Mouse (Mus musculus) urinary bladder, postnatal 4 days (tissue): Measurements from ENCODE around the gene Kif12.

Source experiments
- DNase-seq, 2 experiments: peaks; one replicate each; pipeline ENCODE4 v3.0.0; 2021 to 2022; ENCODE audit warnings: low spot score in 2 of 2

Kif12 gene

GRCm38 (mm10) chr4:63171969-63172685, at the start of gene Kif12:
Gene Kif12, minus strand, starts transcription at chr4:63172131.
- no peak for DNase-seq

DNA sequence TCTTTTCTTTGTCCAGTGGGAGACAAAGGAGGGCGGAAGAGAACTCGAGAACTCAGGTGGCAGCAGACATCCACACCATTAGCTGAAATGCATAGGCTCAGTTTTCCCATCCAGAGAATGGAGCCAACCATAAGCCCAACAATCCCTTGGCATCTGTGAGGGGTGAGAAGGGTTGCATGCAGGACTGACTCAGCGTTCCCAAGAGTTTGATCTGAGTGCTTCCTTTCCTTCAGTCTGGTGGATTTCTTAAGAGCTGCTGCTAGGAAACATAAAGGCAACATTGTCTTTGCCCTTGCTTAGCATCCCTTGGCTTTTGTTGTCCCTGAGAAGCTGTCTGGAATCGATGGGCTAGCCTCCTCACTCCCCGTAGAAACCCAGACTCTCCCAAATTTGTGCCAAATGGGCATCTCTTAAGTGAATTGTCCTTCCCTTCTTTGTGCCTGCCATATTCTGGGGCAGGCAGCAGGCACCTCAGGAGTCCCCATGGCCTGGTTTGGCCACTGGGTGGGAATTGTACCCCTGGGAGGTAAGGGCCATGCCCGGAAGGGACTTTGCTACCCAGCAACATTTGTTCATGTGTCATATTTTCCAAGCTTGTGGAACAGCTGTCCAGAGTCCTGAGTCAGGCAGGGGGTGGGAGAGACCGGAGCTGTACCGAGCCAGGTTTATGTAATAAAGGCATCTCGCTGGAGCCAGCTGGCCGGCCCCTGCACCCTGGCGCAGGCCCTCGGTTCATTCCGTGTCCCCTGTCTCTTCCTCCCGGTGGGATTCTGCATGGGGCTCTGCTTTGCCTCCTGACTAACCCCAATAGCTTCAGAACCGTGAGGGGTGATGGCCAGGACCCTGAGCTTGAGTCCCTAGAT, 49.4 kb upstream of the Kif12 start:
- no peak for DNase-seq

DNA sequence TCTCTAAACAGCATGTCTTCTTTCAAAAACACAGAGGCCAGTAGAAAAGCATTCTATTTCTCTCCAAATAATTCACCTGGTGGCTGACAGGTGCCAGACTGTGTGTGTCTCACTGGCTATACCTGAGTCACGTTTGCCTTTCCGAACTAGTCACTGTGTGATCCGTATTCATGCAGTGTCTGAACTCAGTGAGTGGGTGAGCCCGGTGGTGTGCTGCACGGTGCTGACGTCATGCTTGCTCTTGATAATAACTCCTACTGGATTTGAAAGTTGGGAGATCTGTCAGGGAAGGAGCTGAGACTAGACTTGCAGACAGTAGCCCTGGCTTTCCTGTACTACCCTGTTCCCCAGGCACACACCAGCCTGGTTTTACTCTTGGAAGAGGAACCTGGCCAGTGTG, 47.7 kb upstream of the Kif12 start:
- DNase-seq: no peak

GRCm38 (mm10) chr4:63219059-63219458, 47.1 kb upstream of the Kif12 start:
- no peak for DNase-seq

DNA sequence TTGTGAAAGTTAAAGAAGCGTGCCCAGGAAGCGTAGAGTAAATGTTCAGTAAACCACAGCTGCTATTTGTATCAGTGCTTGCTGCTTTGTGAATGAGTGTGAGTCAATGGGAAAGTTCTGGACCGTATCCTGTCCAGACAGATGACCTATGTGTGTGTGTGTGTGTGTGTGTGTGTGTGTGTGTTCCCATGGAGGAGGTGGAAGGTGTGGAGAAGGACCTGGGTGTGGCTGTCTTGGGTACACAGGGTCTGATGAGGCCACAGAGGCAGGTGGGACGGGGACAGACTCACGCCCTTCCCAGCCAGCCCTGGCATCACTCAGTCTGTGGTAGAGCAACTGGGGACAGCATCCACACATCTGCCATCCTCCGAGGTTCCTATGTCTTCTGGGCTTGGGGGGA, 45.6 kb upstream of the Kif12 start:
- no peak for DNase-seq

GRCm38 (mm10) chr4:63216566-63216965, 44.6 kb upstream of the Kif12 start:
- DNase-seq: no peak

GRCm38 (mm10) chr4:63215993-63216531, 44.1 kb upstream of the Kif12 start:
- DNase-seq: peak; percentile 63 to 70

- peak; percentile 74 to 89 for DNase-seq
Measured at GRCm38 (mm10) chr4:63215185-63215992, 43.5 kb upstream of the Kif12 start.

- DNase-seq: no peak
Measured at GRCm38 (mm10) chr4:63213907-63214621, 42.1 kb upstream of the Kif12 start, which contains the start of gene Col27a1. Gene Col27a1, plus strand, starts transcription at chr4:63214004.

DNA sequence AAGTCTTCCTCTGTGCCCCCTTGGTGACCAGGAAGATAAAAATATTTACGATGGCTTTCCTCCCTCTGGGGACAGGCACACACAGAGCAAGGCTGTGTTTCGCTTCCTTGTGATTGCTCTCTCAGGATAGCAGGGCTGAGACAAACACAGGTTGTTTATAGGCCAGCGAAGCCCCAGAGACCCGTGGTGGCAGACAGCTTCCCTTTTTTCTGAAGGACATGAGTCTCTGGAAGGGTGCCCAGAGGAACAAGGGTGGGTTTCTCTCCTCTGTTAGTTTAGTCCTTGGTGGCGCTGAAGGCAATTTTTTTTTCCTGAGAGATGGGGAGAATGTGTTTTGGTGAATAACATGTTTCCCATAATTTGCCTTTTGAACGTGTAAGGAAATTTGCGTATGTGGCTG, 33.7 kb upstream of the Kif12 start:
- DNase-seq: no peak

DNA sequence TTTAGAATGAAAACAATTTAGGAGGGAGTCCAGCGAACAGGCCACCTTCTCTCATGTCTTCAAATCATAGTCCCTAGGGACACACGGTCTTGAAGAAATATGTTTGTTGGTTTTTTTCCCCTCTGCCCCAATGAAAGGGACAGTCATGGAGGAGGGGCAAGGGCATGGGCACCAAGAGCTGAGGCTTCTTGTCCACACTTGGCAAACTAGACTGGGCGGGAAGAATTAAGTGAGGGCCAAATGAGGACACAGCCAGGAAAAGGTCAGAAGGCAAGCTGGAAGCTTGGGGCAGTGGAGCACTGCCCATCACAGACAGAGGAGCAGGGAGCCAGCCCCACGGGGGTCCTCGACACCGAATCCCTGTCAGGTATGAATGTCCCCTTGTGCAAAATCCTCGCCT, 31.9 kb upstream of the Kif12 start:
- DNase-seq: no peak

GRCm38 (mm10) chr4:63199366-63199765, 27.4 kb upstream of the Kif12 start:
- no peak for DNase-seq

DNA sequence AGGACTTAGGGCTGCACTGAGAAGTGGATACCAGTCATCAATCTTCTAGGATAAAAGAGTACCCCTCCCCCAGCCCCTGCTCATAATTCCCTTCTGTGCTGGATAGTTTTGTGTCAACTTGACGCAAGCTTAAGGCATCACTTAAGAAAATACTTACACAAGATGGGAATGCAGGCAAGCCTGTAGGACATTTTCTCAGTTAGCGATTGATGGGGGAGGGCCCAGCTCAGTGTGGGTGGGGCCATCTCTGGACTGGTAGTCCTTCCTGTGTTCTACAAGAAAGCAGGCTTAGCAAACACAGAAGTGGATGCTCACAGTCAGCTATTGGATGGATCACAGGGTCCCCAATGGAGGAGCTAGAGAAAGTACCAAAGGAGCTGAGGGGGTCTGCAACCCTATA, 22.4 kb upstream of the Kif12 start:
- no peak for DNase-seq

DNA sequence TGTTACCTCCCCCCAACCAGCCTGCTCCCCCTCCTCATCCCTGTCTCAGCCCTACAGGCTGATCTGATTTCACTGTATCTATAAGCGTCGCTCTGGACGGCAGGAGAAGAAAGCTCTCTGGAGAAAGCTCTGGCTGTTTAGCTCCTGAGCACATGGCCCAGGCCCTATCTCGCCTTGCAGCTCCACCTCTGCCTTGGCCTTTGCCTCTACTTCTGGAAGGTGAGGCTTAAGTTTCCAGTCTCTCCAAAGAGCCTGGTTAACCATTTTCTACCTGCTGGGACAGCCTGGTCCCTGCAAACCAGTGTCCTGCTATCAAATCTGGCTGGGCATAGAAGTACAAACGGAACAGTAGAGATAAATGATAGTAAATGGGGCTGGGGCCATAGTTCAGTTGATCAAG, 19.7 kb upstream of the Kif12 start:
- DNase-seq: no peak

GRCm38 (mm10) chr4:63186281-63186870, 14.4 kb upstream of the Kif12 start:
- DNase-seq: no peak

DNA sequence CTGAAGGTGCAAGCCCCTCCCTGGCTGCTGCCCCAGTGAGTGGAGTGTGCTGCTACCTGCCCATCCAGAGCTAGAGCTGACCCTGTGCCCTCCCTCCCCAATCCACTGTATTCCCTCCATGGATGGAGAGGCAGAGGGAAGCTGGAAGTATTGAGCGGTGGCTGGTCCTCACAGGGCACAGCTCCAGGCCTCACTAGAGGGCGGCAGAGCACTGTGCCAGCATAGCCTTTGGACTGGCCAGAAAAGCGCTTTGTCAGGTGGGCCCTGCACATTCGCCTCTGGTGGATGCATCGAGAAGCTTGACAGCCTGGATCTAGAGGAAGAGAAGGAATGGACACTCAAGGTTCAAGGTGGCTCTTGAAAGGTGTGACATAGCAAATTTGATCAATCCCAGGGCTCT, 9.6 kb upstream of the Kif12 start:
- DNase-seq: no peak

DNA sequence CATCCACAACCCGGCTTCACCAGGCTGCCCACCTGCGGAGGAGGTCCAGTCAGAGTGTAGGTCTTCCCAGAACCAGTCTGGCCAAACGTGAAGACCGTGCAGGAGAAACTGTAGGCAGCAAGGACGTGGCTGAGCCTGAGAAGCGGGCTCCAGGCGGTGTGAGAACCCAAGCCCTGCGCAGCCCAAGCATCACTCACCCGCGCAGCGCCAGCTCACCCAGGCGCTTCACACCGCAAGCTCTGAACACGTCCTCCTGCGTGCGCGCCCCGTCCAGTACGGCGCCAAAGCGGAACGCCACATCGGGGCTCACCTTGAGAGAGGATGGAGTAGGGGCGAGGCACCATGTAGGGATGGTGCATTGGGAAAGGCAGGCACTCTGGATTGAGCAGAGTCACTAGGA, 809 bp downstream of the Kif12 start:
- DNase-seq: no peak

DNA sequence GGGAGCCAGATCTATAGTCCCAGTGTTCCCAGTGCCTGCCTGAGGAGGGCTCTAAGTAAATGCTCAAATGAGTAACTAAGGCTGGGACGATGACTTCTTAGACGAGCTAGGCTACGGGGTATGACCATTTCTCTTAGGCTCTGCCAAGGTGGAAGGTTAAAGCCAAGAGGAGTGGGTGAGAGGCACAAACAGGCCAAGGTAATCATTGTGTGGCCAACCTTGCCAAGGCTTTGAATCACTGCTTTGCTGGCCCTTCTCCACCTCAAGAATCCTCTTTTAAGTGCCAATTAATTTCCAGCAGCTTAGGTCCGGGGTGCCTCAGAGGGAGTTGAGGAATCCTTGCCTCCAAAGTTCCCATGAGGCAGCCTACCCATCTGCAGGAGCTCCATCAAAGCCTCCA, 1.9 kb downstream of the Kif12 start:
- no peak for DNase-seq

GRCm38 (mm10) chr4:63166323-63166722, 5.6 kb downstream of the Kif12 start:
- DNase-seq: no peak

GRCm38 (mm10) chr4:63165636-63166035, 6.3 kb downstream of the Kif12 start:
- DNase-seq: no peak
